Mouse (Mus musculus) heart, postnatal 4 days (tissue): ENCODE data around the gene Ell. TPM values are rescaled to one million over a fixed set of nuclear protein-coding genes. Genes with fewer than 3 reads are reported as not detected.

Experiments
- DNase-seq: peaks from one replicate; pipeline ENCODE4 v3.0.0; 2021
- total RNA-seq, 2 experiments: library from RNA; stranded (reverse); gene quantifications; 2 replicates each; pipeline ENCODE4 v1.2.3; 2021

The Ell gene
- total RNA-seq, 2 experiments from 2014 or later, result 16.7 to 17.6 TPM

DNA sequence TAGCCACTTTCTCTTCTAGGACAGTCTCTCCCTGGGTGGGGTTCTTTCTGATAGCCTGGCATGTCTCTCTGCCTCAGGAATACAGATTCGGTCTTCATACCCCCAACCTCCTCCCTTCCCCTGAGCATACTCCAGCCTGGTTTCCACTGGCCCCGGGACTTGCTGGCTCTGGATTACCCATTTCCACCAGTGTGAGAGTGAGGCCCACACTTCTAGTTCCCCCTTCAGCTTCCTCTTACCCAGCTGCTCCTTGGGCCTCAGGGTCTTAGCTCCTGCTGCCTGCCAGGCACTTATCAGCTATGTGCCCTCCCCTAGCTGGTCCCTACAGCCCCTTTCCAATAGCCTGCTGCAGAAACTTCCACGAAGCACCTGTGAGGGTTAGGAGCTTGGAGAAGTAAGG, 76.6 kb downstream of the Ell start, which contains the start of gene Lrrc25:
Lrrc25 (plus strand) TSS at position 262 of the 400 bp plus-strand sequence.
- DNase-seq, result no peak

DNA sequence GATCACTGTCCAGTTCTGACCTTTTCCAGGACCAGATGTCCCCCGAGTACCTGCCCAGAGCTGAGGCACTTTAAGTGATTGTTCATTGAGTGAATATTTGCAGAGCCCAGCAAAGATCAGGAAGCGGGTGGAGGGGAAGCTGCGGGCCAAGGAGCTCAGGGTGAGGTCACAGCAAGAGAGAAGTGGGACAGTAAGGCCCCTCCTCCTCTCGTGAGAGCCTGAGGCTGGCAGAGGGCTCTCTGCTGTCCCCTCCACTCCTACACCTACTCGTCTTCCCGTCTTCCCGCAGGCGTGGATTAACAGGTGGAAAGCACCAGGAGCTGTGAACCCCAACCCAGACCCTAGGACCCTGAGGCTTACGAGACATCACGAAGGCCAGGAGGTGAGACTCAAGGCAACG, 77.4 kb downstream of the Ell start:
- no peak for DNase-seq

DNA sequence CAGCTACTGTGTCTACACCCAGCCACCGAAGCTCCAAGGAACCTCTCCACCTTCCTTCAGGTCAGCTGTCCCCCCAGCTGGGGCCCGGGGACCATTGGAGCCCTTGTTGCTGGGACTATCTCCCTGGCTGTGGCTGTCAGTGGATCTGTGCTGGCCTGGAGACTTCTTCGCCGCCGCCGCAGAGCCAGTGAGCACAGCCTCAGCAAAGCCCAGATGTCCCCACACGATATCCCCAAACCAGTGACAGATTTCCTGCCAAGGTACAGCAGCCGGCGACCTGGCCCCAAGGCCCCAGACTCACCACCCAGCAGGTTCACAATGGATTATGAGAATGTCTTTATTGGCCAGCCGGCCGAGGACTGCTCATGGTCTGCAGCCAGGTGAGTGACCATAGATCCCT, 78.7 kb downstream of the Ell start:
- no peak for DNase-seq

DNA sequence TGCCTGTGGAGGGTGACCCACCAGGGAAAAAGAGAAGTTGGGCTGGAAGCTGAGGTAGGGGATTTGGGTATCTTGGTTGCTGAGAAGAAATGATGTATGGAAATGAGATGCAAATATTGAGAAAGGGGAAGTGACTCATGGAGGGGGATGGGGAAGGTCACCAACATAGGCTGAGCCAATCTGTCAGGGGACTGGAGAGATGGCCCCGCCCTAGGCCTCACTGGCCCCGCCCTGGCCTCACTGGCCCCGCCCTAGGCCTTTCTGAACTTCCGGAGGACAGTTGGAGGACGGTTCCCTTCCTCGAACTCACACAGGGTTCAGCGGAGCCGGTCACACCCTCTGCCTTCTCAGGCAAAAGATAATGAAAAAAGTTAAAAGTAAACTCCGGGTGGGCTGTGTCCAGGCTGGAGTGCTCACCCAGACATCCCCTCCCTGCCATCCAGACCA, 79.7 kb downstream of the Ell start:
- DNase-seq, result peak; percentile 54

DNA sequence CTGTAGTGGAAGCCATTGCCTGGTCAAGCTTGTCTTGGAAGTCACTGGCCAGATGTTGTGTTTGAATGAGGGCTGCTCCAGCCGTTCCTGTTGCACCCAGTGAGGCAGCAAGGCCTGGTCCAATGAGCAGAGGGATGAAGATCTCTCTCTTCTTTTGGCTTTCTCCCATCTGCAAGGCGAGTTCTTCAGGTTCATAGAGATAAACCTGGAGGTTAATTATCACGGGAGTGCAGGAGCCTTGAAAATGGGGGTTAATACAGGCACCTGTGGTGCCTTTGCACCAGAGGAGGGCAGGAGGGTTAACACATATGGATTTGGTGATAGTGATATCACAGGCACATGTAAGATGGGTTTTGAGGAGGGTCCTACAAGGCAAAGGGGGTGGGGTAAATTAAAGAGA, 83.0 kb downstream of the Ell start:
- DNase-seq, result no peak

DNA sequence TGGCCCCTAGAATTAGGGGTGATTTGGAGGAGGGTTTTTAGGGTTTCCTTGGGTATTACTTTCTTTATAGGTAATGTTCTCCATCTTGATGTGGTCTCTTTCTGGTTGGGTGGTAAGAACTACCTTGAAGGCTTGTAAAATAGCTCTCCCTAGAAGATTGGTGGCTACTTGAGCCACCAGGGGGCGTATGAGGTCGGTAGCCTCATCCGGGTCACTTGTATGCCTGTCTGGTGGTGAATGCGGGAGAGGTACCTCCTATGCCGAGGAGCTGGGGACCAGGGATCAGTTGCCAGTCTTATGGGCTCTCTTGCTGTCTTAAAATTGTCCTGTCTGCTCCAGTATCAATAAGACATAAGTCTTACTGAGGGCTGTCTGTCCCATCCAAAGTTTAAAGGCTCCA, 85.8 kb downstream of the Ell start:
- DNase-seq, result peak; percentile 75

DNA sequence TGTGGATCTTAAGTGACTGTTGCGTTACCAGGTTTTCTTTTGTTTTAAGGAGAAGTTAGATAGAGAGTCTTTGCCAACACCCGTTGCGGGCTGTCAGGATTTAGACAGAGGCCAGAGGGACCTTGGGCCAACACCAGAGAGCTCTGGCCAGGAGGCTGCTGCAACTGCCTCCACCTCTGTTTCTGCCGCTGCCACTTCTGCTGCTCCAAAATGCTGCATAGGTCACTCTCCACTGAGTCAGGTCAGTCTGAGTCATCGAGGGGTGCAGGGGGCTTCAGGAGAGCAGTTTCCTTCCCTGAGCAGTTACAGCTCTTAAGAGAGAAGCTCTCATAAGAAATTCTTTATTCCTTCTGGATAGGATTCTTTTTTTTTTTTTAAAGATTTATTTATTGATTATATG, 87.8 kb downstream of the Ell start:
- DNase-seq, result no peak

DNA sequence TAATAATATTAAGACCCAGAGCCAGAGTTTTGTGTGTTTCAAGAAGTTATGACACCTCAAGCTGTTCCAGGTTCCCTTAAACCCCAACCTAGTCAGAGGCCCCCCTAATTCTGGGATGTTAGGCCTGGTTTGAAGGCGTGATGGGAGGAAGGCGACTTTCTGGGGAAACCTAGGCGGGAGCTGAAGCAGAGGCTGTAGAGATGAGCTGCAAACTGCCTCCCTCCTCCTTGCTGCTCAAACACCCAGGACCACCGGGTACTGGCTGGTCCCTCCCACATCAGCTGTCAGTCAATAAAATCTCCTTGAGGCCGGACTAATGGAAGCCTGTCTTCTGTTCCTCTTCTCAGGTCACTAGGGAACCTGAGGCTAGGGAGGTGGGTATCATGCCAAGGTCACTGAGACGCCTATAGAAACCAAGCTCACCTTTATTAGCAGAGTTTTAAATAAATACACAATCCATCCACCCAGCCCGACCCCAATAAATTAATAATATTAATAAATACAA, 89.8 kb downstream of the Ell start:
- DNase-seq, result no peak

DNA sequence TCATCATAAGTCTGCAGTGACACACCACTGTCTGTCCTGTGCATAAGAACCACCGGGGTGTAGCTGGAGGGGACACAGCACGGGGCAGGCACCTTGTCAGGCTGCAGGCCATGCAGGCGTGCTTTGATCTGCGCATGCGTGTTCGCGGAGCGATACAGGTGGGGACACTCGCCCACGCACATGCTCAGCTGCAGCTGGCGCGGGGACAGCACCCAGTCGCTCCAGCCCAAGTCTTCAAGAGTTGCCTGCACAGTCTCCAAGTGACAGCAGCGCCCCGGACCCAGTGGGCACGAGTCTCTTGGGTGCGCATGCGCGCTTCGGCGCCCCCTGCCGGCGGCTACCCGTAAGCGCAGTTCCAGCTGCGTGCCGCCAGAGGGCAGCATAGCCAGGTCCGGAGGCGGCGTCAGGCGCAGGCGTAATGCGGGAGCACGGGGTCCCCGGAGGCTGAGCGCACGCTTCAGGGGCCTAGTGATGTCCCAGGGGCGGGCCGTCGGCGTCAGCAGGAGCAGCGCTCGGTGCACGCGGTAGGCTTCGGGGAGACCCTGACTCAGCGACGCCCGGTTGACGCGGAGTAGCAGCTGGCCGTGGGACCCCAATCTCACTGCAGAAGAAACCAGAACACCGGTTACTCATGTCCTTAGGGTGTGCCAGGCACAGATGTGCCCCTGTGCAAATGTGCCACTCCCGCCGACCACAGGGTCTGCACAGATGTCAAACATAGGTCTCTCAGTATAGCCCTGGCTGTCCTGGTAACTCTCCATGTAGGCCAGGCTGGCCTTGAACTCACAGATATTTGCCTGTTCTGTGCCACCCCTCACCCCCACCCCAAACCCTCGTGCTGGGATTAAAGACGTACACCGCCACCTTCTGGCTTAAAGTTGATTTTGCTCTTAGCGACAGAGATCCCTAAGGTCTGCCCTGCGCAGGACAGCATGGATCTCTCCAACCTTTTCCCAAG, 90.6 kb downstream of the Ell start:
- DNase-seq, result peak; percentile 90

DNA sequence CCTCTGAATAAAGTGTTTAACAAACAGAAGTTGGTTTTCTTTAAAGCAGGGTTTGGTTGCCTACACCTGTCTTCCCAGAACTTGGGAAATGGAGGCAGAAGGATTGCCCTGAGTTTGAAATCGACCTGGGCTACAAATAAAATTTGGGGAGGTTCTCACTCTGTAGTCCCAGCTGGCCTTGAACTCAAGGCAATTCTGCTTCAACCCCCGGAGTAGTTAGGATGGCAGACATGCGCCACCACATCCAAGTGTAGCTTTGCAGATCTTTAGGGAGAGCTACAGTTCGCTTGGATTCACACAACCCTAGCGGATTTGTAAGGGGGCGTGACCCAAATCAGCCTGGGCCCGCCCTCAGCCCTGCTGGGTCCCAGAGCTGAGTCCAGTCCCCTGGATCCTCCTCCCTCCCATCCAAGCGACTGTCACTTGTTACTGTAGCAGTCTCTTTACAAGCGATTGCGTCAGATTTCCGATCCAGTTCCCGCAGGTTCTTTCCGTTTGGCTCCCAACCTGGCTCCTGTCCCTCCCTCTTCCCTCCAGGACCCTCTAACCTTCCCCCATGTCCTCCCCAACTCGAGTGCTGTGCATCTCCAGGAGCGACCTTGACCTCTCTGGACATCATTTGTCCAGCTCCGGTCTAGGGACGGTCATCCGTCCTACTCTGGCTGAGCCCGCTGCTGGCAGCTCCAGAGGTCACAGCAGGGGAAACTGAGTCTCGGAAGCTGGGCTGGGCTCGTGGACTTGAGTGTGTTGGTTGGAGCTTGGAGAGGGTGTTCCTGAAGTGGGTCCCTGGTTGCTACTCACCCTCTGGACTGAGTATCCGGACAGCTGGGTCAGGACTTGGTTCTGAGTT, 91.5 kb downstream of the Ell start:
- peak; percentile 77 for DNase-seq

DNA sequence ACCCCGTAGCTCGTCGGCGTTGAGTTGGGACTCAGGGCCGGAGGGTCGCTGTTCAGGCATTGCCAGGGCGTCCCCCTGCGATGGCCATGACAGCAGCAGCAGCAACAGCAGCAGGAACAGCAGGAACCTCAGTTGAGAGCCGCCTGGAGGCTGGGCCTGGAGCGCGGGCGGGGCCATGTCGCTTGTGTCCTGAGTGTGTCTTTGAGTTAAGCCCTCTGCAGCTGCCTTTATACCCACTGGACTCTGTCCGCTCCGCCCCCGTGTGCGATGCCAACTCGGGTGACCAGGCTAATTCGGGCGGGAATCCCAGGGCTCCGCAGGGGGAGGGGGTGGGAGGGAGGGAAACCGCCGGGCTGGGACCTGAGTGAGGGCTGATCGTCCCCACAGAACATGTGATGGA, 92.2 kb downstream of the Ell start:
- peak; percentile 76 for DNase-seq

DNA sequence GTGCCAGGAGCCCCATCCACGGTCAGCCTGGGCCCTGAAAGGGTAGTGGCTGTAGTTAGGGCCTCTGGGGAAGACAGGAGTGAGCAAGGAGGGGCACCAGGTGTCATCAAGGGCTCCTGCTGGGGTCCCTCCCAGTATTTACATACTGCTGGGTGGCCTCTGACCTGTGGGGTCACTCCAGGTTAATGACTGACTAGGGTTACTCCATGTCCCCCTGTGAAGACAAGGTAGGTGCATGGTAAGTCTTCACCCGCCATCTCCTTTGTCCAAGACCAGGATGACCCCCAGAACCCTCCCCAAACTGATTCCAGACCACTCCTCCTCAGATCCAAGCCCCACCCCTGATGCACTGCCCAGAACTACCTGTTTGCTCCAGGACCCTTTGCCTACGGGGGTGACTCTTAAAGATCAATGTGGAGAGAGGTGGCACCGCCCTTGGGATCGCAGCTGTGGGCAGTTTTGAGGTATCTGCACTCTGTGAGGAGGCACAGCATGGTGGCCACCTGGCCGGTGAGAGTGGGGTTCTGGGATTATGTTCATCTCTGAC, 93.2 kb downstream of the Ell start, which contains the start of gene Gdf15:
Gdf15 (minus strand) TSS at position 111 of the 547 bp plus-strand sequence.
- DNase-seq, result no peak

DNA sequence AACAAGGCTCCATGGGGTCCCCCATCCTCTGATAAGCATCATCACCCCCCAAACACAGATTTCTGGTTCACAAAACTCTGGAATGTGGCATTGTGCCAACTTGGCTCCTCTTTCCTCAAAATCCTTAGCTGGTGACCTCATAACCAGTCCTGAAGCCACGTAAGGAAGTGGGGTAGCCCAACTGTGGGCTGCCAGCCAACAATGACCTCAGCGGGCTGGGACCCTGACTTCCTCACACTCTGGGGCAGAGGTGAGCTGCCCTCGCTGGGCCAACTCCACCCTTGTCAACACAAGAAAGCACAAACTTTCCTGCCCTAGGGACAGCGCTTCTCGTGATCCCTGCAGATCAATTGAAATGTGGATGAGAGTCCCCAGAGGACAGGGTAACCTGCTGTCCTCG, 94.8 kb downstream of the Ell start:
- peak; percentile 93 for DNase-seq

DNA sequence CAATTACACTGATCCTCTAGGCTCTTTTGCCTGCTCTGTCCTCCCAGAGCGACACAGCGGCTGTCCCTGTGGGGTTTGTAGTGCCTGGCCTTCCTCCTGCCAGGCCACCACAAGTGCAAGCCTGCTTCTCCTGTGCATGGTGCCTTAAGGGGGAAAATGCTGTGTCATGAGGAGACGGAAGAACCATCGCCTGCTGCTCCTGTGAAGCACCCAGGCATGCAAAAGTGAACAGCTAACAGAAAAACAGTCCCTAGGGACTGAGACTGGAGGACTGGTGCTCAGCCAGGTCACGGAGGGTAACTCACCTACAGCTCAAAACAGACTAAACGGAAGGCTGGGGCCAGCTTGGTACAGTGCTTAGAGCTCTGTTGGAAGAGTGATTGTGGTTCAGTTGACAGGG, 96.3 kb downstream of the Ell start:
- no peak for DNase-seq

DNA sequence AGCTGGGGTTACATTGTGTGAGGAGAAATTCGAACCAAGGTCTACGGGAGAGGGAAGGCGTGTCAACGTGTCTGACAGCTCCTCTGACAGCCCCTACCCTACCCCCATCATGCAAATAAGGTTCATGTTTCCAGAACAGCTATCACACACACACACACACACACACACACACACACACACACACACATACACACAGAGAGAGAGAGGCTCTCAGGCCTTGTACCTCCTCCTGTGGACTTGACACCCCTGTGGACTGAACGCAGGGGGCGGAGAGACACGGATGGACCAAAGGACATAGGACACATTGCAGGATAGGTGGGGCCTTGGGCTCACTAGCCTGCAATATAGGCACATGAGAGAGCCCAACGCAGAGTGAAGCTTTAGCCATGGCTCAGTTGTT, 97.6 kb downstream of the Ell start:
- no peak for DNase-seq

DNA sequence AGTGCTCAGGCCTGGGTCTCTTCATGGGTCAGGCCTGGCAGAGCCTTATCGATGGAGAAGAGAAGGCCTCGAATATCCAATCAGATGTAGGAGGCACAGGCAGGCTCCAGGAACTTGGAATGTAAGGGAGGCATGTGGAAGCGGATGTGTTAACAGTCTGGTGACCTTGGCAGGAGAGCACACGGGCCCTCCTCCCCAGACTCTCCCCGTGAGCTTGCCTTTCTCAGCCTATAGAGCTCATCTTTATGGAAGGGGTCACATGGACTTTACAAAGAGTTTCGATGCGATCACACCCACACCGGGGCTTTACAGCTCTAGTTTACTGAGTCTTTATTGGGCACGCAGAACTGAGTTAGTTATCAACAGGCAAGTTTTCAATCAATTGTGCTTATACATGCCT, 99.5 kb downstream of the Ell start:
- no peak for DNase-seq

Other genes starting within 250 kb of the Ell start
- gene Ddx49, start 237.0 kb upstream of the Ell start, total RNA-seq, result 10 to 100 TPM; 37.2 to 46.4 TPM
- gene Cope, start 236.9 kb upstream of the Ell start, total RNA-seq, result 100 to 1,000 TPM; 176 to 179 TPM
- gene Cers1, start 223.7 kb upstream of the Ell start, total RNA-seq, result under 1 TPM; 0.43 to 0.56 TPM
- under 1 TPM in 1 of 2 experiments, not detected in 1; 0.60 TPM for gene Gdf1, start 209.6 kb upstream of the Ell start, total RNA-seq
- gene Upf1, start 186.2 kb upstream of the Ell start, total RNA-seq, result 10 to 100 TPM; 44.1 to 45.9 TPM
- 1 to 10 TPM; 2.5 to 2.6 TPM for gene Comp, start 165.9 kb upstream of the Ell start, total RNA-seq
- 10 to 100 TPM; 12.8 to 15.4 TPM for gene Crtc1, start 99.9 kb upstream of the Ell start, total RNA-seq
- gene Klhl26, start 62.5 kb upstream of the Ell start, total RNA-seq, result 1 to 10 TPM; 8.2 to 9.2 TPM
- gene Tmem59l, start 52.1 kb upstream of the Ell start, total RNA-seq, result not detected
- gene Crlf1, start 46.3 kb upstream of the Ell start, total RNA-seq, result under 1 TPM in 1 of 2 experiments, not detected in 1; 0.55 TPM
- 100 to 1,000 TPM in 1 of 2 experiments, 10 to 100 TPM in 1; 96.9 to 109 TPM for gene Rex1bd, start 32.7 kb upstream of the Ell start, total RNA-seq
- gene Uba52, start 28.7 kb upstream of the Ell start, total RNA-seq, result 1,000 to 10,000 TPM; 1,698 to 1,707 TPM
- 100 to 1,000 TPM; 204 to 207 TPM for gene Fkbp8, start 11.7 kb upstream of the Ell start, total RNA-seq
- gene Kxd1, start 11.5 kb upstream of the Ell start, total RNA-seq, result 10 to 100 TPM; 67.5 to 76.9 TPM
- gene Isyna1, start 54.9 kb downstream of the Ell start, total RNA-seq, result 10 to 100 TPM; 38.9 to 41.6 TPM
- gene Ssbp4, start 69.4 kb downstream of the Ell start, total RNA-seq, result 10 to 100 TPM; 73.8 to 78.5 TPM
- gene Lrrc25, start 76.7 kb downstream of the Ell start, total RNA-seq, result 1 to 10 TPM; 1.1 to 1.5 TPM
- 1 to 10 TPM; 2.7 to 3.5 TPM for gene Gdf15, start 93.0 kb downstream of the Ell start, total RNA-seq
- gene Pgpep1, start 120.9 kb downstream of the Ell start, total RNA-seq, result 10 to 100 TPM; 32.2 to 38.4 TPM
- 100 to 1,000 TPM; 107 to 120 TPM for gene Lsm4, start 133.8 kb downstream of the Ell start, total RNA-seq
- 100 to 1,000 TPM; 254 to 261 TPM for gene Jund, start 159.5 kb downstream of the Ell start, total RNA-seq
- under 1 TPM; 0.10 to 0.11 TPM for gene Iqcn, start 164.0 kb downstream of the Ell start, total RNA-seq
- not detected for gene Gm3336, start 179.1 kb downstream of the Ell start, total RNA-seq
- gene Pde4c, start 184.3 kb downstream of the Ell start, total RNA-seq, result 1 to 10 TPM in 1 of 2 experiments, under 1 TPM in 1; 0.74 to 1.0 TPM
- gene Rab3a, start 215.2 kb downstream of the Ell start, total RNA-seq, result 10 to 100 TPM; 27.3 to 28.7 TPM
- 10 to 100 TPM; 35.8 to 37.9 TPM for gene Mpv17l2, start 221.5 kb downstream of the Ell start, total RNA-seq
- 10 to 100 TPM; 36.0 to 39.2 TPM for gene Pik3r2, start 237.3 kb downstream of the Ell start, total RNA-seq